Mouse (Mus musculus) NIH3T3 (cell line): ENCODE measurements around the gene Fbxo27.

Experiments used
- DNase-seq: peaks from one replicate; pipeline ENCODE4 v3.0.0-alpha.2; 2012; ENCODE audit warnings: low read depth

Fbxo27 gene

GRCm38 (mm10) chr7:28702601-28703143 lies 10.0 kb downstream of the Fbxo27 start:
- no peak for DNase-seq

- no peak for DNase-seq
Observed at GRCm38 (mm10) chr7:28709454-28709853, 16.8 kb downstream of the Fbxo27 start.

- DNase-seq = peak; percentile 26
Observed at GRCm38 (mm10) chr7:28710962-28711361, 18.3 kb downstream of the Fbxo27 start.

- DNase-seq = peak; percentile 59
Observed at GRCm38 (mm10) chr7:28714667-28715066, 22.0 kb downstream of the Fbxo27 start.

GRCm38 (mm10) chr7:28715598-28715997 lies 22.9 kb downstream of the Fbxo27 start:
- peak; percentile 48 for DNase-seq

DNA sequence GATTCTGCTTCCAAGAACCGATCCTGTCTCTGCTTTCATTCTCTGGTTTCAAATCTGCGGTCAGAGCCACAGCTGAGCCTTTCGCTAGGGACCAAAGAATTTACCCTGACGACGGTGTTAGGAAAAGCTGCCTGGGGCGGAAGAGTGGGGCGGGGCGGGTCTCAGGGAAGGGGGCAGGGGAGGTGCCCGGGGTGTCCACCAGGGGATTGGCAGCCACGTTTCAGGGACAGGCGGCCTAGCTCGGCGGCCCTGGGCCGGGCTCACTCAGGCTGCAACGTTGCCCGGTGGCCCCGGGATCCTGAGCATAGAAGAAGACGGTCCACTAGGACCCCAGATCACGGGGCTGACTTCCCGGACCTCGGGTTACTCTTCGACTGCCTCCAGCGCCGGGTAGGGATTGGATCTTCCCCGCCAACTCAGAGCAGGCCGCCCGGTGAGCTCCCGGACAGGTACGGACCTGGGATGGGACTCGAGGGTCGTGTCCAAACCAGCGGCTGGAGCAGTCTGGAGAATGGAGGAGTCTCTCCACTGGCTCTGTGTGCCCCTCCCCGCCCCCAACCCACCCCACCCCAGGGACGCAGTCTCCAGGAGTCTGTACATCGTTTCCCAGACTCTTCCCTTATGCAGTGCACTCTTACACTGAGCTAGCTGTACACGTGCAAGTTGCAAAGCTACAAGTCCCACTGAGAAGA lies 24.1 kb downstream of the Fbxo27 start, which contains the start of gene Fbxo17:
Gene Fbxo17, plus strand, starts transcription at position 215 of the 692 bp plus-strand sequence.
- peak; percentile 85 for DNase-seq

- DNase-seq = no peak
Observed at GRCm38 (mm10) chr7:28717726-28718125, 25.1 kb downstream of the Fbxo27 start.

- peak; percentile 11 for DNase-seq
Observed at GRCm38 (mm10) chr7:28719159-28719558, 26.5 kb downstream of the Fbxo27 start.

- DNase-seq = no peak
Observed at GRCm38 (mm10) chr7:28719650-28720049, 27.0 kb downstream of the Fbxo27 start.

DNA sequence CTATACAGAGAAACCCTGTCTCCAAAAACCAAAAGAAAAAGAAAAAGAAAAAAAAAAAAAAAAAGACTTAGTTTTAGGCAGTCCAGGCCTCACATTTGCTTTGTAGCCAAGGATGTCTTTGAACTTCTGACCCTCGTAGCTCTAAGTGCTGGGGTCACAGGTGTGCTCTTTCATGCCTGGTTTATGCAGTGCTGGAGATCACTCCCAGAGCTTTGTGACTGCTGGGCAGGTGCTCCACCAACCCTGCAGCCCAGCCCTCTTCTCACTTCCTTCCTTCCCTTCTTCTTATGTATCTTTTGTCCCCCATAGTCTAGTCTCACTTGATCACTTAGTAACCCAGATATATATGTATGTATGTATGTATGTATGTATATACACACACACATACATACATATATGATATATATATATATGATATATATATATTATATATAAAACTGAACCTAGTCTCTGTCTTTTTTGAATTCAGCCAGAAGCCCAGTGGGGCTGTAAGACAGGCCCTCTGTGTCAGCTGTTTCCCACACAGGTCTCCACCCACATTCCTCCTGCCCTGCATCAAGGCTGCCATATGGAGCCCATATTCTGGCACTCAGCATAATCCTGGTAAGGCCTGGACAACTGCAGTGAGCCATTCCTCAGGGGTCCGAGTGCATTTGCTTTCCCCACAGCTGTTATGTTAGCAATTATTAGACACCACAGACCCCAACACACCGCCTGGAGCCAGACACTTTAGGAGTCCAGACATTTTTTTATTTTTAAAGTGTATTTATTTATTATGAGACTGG lies 28.3 kb downstream of the Fbxo27 start:
- peak; percentile 51 for DNase-seq

DNA sequence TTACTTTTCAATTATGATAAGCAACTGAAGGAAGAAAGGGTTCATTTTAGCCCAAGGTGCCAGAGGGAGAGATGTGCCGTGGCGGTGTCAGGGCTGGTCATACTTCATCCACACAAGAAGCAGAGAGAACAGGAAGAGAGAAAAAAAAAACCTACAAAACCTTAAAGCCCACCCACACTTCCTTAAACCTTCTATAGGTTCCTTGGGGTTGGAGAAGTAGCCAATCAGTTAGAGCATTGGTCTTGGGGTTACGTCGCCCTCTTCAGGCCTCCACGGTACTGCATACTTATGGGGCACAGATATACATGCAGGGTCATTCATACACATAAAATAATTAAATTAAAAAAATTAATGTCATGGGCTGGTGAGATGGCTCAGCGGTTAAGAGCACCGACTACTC lies 29.4 kb downstream of the Fbxo27 start:
- peak; percentile 15 for DNase-seq

DNA sequence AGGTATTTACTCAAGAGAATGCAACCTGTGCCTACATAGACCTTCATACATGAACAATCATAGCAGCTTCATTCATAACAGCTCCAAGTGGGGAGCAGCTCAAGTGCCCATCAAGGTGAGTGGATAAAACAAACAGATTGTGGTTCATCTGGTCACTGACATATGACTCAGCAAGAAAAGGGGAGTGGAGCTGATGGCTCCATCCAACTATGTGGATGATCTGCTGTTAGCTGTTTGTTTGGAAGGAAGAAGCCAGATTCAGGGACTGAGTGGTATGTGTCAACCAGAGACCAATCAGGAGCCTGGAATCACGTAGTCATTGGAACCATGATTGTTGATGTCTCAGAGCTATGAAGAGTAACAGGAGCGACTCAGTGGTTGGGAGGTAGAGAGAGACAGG lies 32.0 kb downstream of the Fbxo27 start:
- DNase-seq = no peak

DNA sequence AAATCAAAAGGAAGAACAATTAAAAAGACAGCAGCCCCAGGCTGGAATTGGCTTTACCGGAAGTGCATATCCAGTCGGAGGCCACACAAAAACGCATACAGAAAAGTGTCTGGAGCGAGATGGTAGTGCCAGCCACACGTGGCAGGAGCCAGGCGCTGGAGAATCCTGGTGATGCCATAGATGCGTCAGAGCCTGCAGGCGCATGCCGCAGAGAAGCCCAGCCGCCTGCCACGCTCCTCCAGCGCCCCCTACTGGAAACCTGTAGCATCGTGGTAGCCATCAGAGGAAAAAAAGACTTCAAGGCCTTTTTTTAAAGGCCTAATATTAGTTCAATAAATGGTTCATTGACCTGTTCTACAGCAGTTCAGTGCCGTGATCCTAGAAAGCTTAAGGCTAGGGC lies 34.0 kb downstream of the Fbxo27 start:
- DNase-seq = peak; percentile 90

GRCm38 (mm10) chr7:28727649-28728340 lies 35.1 kb downstream of the Fbxo27 start:
- DNase-seq = peak; percentile 83

GRCm38 (mm10) chr7:28732341-28733142 lies 39.9 kb downstream of the Fbxo27 start:
- DNase-seq = no peak

DNA sequence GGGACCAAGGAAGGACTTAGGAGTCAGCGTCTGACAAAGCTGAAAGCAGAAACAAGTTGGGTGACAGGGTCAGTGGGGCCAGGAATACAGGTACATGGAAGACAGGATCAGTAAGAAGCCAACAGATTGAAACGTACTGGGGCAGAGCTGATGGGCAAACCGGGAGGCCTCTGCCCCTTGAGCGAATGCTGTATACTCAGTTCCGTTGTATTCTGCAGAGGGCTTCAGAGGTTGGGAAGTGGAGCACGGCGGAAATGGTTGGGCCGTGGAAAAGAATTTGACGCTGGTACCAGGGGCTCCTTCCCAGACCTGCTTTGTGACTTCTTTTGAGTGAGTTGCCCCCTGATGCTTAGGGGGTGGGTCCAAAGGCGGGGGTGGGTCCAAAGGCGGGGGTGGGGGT lies 40.6 kb downstream of the Fbxo27 start:
- no peak for DNase-seq

GRCm38 (mm10) chr7:28735701-28736100 lies 43.1 kb downstream of the Fbxo27 start:
- no peak for DNase-seq

DNA sequence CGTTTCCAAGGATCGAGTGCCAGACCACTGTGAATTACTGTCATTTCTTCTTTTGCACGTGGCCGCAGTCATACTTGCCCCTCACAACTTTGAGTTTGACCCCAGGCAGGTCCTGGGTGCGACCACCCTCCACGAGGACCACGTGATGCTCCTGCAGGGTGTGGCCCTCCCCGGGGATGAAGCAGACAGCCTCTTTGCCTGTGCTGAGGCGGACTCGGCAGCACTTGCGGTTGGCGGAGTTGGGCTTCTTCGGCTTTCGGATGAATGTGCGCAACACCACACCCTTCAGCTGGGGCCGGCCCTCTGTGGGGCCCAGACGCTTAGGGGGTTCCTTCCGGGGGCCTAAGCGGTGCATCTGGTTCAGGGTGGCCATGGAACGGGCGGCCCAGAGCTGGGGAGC lies 47.2 kb downstream of the Fbxo27 start:
- DNase-seq = no peak

- peak; percentile 39 for DNase-seq
Observed at GRCm38 (mm10) chr7:28740949-28741348, 48.3 kb downstream of the Fbxo27 start.

DNA sequence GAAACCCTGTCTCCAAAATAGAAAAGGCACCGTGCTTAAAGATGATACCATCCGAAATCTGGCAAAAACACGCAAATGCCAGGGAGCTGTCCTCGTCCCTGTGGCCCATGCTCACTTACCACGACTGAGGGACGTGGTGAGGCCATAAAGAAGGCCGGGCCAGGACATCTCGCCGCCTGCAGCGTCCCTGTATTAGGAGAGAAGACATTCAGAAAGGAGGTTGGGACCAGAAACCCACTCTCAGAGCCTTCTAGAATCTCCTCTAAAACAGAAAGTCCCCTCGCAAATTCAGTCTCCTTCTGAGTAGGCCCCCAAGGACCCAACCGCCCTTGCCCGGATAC lies 48.7 kb downstream of the Fbxo27 start:
- no peak for DNase-seq

- peak; percentile 97 for DNase-seq
Observed at GRCm38 (mm10) chr7:28741709-28742438, 49.2 kb downstream of the Fbxo27 start, which contains the start of the genes Mrps12 and Sars2. TSS of gene Mrps12 (minus strand) at chr7:28741820. TSS of gene Sars2 (plus strand) at chr7:28741992.
